ENCODE assay signal across 33 mouse cellular contexts in the genomic region with DNA sequence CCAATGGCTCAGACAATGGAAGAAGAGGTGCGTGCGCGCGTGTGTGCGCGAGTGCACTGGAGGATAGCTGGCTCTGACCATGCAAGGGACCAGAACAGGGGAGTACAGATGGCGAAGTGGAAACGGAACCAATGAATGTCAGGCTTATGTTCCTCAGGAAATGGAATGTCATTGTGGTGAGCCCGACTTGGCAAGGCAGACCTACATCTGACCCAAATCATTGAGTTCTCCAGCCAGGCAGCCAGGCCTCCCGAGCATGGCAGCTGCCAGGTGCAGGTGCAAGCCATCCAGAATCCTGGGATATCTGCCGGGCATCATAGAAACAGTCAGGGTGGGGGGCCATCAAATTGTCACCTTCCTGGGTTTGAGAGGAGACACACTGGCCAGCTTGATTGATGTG. TPM values are rescaled to one million over a fixed set of nuclear protein-coding genes. Genes with fewer than 3 reads are reported as not detected.
DNase-seq lines count a peak whose midpoint lies in the region; ATAC-seq lines count a peak whose summit lies in the region.
"Had no signal": no experiment of that assay in that cellular context is flagged by ENCODE, and none has a peak within 500 bp of the region (broad histone marks: within the 10 kb centered on the region; RNA-seq: fewer than 3 reads in every experiment).

No protein-coding gene starts in this region.

- peaks cover 21% of the 10 kb centered on the region for H3K4me1 ChIP-seq in kidney, embryonic 16.5 days (ENCODE audit: insufficient read depth, low read length)
- peaks cover 34% of the 10 kb centered on the region for H3K4me1 ChIP-seq in hindbrain, embryonic 10.5 days (replicated peaks)

- no peak overlapping the region for H3K4me2 ChIP-seq in kidney, embryonic 16.5 days (replicated peaks; ENCODE audit: low read depth, low read length)
- H3K4me2 ChIP-seq: forebrain, embryonic 12.5 days; heart, embryonic 11.5 days; hindbrain, embryonic 15.5 days; kidney, embryonic 15.5 days; midbrain, embryonic 11.5 days; neural tube, embryonic 13.5 days had no signal

- no peaks in the 10 kb centered on the region for H3K27me3 ChIP-seq in kidney, embryonic 16.5 days (ENCODE audit: insufficient read depth, low read length)
- no peaks in the 10 kb centered on the region for H3K27me3 ChIP-seq in hindbrain, embryonic 10.5 days (ENCODE audit: insufficient read depth, poor library complexity, severe bottlenecking)
- H3K27me3 ChIP-seq: forebrain, embryonic 12.5 days; hindbrain, embryonic 15.5 days; neural tube, embryonic 13.5 days had no signal

- H3K9ac ChIP-seq in kidney, embryonic 16.5 days (replicated peaks; ENCODE audit: low read length) = no peak overlapping the region
- H3K9ac ChIP-seq: forebrain, embryonic 12.5 days; hindbrain, embryonic 15.5 days; kidney, embryonic 15.5 days; liver, embryonic 14.5 days; neural tube, embryonic 13.5 days had no signal

- no peak overlapping the region for H3K27ac ChIP-seq in kidney, embryonic 16.5 days (ENCODE audit: low read length)
- H3K27ac ChIP-seq in hindbrain, embryonic 10.5 days = no peak overlapping the region
- H3K27ac ChIP-seq: forebrain, embryonic 12.5 days; hindbrain, embryonic 15.5 days; kidney, embryonic 15.5 days; liver, embryonic 14.5 days; macrophage; neural tube, embryonic 13.5 days; stomach, postnatal 0 days had no signal

- H3K36me3 ChIP-seq in kidney, embryonic 16.5 days (ENCODE audit: insufficient read depth, low read length) = no peaks in the 10 kb centered on the region
- H3K36me3 ChIP-seq in hindbrain, embryonic 10.5 days = no peaks in the 10 kb centered on the region
- H3K36me3 ChIP-seq: forebrain, embryonic 12.5 days; hindbrain, embryonic 15.5 days; kidney, embryonic 15.5 days; neural tube, embryonic 13.5 days had no signal

- peak; percentile 88 to 91 for ATAC-seq in hematopoietic stem cell, adult 5-6 weeks (replicated peaks in 1 of 2; ENCODE audit: insufficient read depth in 1 of 2, low FRiP score in 2 of 2, low TSS enrichment in 1 of 2, low read depth in 1 of 2, poor library complexity in 2 of 2, severe bottlenecking in 2 of 2)
- no peak for ATAC-seq in kidney, embryonic 16.5 days (ENCODE audit: low FRiP score, low TSS enrichment)
- ATAC-seq: inflammation-experienced regulatory T-cells, adult 6 months; midbrain, embryonic 16.5 days had no signal

- H3K4me3 ChIP-seq in kidney, embryonic 16.5 days (ENCODE audit: low read length) = no peak overlapping the region
- no peak overlapping the region for H3K4me3 ChIP-seq in hindbrain, embryonic 10.5 days
- H3K4me3 ChIP-seq: erythroblast, embryonic 14.5 days; forebrain, embryonic 12.5 days; hindbrain, embryonic 15.5 days; kidney, embryonic 15.5 days; neural tube, embryonic 13.5 days had no signal

- DNase-seq in heart, adult 11 months = peak; percentile 84
- DNase-seq in heart, postnatal 10 days = no peak
- peak; percentile 27 to 31 for DNase-seq in cerebellum, adult 18-20 months
- DNase-seq in cerebellum, postnatal 10 days = peak; percentile 70 to 75
- DNase-seq in natural killer cell, adult 2 months (ENCODE audit: low spot score in 2 of 2) = no peak
- no peak for DNase-seq in hindbrain, embryonic 10.5 days (ENCODE audit: low spot score)
- DNase-seq: adrenal gland, adult 8-10 months; gastrocnemius, postnatal 10 days; heart, adult 18-20 months; heart, postnatal 4 days; kidney, adult 18-20 months; kidney, postnatal 36 days; layer of hippocampus, postnatal 36 days; left cerebral cortex, postnatal 4 days; lung, adult 2 months; lung, postnatal 10 days; right cerebral cortex, postnatal 4 days; thymus, adult 2 months; thymus, postnatal 4 days had no signal

- intact Hi-C loops in heart, postnatal 10 days (cut with DNase I) = no loop called here

- WGBS in kidney, embryonic 16.5 days = 83% methylated on average over 11 of the region's 11 CpGs
- WGBS in hindbrain, embryonic 10.5 days = 93% methylated on average over 11 of the region's 11 CpGs

- no peaks in the 10 kb centered on the region for H3K9me3 ChIP-seq in kidney, embryonic 16.5 days (ENCODE audit: low read length)
- H3K9me3 ChIP-seq in hindbrain, embryonic 10.5 days = no peaks in the 10 kb centered on the region
- H3K9me3 ChIP-seq: forebrain, embryonic 12.5 days; hindbrain, embryonic 15.5 days; kidney, embryonic 15.5 days; neural tube, embryonic 13.5 days had no signal

RNA-seq across cellular contexts. Expression of gene Cdca8, which starts 21.8 kb away (rescaled TPM):
- 10 to 100 TPM; 15.4 to 16.6 TPM for total RNA-seq in heart, postnatal 10 days (2021)
- 69.7 and 89.3 TPM in 2 replicates for total RNA-seq in hematopoietic stem cell, adult 5-6 weeks (2017)
- 149 and 164 TPM in 2 replicates for polyA plus RNA-seq in kidney, embryonic 16.5 days (2015; fragmentation: Nextera tagmentation; extraction: Ambion mirVana)
- 224 and 253 TPM in 2 replicates for polyA plus RNA-seq in hindbrain, embryonic 10.5 days (2016; fragmentation: Nextera tagmentation; extraction: Ambion mirVana)

RNA-seq across cellular contexts. Expression of gene 9930104L06Rik, which starts 24.1 kb away (rescaled TPM):
- 10 to 100 TPM; 10.7 to 11.2 TPM for total RNA-seq in heart, postnatal 10 days (2021)
- total RNA-seq in hematopoietic stem cell, adult 5-6 weeks (2017) = 14.3 and 15.4 TPM in 2 replicates
- polyA plus RNA-seq in kidney, embryonic 16.5 days (2015; fragmentation: Nextera tagmentation; extraction: Ambion mirVana) = 12.7 and 13.8 TPM in 2 replicates
- polyA plus RNA-seq in hindbrain, embryonic 10.5 days (2016; fragmentation: Nextera tagmentation; extraction: Ambion mirVana) = 13.3 and 18.0 TPM in 2 replicates

RNA-seq across cellular contexts. Expression of gene Rspo1, which starts 25.3 kb away (rescaled TPM):
- total RNA-seq in heart, postnatal 10 days (2021) = 1 to 10 TPM; 3.4 to 5.6 TPM
- total RNA-seq in hematopoietic stem cell, adult 5-6 weeks (2017) = 2.3 TPM in 1 of 2 replicates, not detected in the other
- polyA plus RNA-seq in kidney, embryonic 16.5 days (2015; fragmentation: Nextera tagmentation; extraction: Ambion mirVana) = 25.1 and 31.1 TPM in 2 replicates
- 14.8 and 17.4 TPM in 2 replicates for polyA plus RNA-seq in hindbrain, embryonic 10.5 days (2016; fragmentation: Nextera tagmentation; extraction: Ambion mirVana)
- polyA plus RNA-seq: inflammation-experienced regulatory T-cells, adult 6 months; macrophage had no signal

RNA-seq across cellular contexts. Expression of gene Gnl2, which starts 55.4 kb away (rescaled TPM):
- 10 to 100 TPM; 36.0 to 37.0 TPM for total RNA-seq in heart, postnatal 10 days (2021)
- total RNA-seq in hematopoietic stem cell, adult 5-6 weeks (2017) = 161 and 225 TPM in 2 replicates
- polyA plus RNA-seq in kidney, embryonic 16.5 days (2015; fragmentation: Nextera tagmentation; extraction: Ambion mirVana) = 80.7 and 82.7 TPM in 2 replicates
- polyA plus RNA-seq in hindbrain, embryonic 10.5 days (2016; fragmentation: Nextera tagmentation; extraction: Ambion mirVana) = 76.8 and 86.1 TPM in 2 replicates

Comparison
In these comparisons a context has a peak if more than half of its experiments do, and no peak if none do; other contexts are left out.
1. DNase-seq: peak in heart, adult 11 months (single experiment), cerebellum, adult 18-20 months (2 of 2) and cerebellum, postnatal 10 days (2 of 2); none in heart, postnatal 10 days (0 of 2), natural killer cell, adult 2 months (0 of 2) and hindbrain, embryonic 10.5 days (single experiment).